Mouse (Mus musculus) erythroblast, adult 5-6 weeks (primary cell): Measurements from ENCODE around the gene Rap1a. TPM values are rescaled to one million over a fixed set of nuclear protein-coding genes. Genes with fewer than 3 reads are reported as not detected.

Source experiments
- ATAC-seq: replicated peaks from 2 replicates; pipeline ENCODE4 v1.8.0; 2016; ENCODE audit warnings: moderate number of reproducible peaks, mild to moderate bottlenecking, moderate TSS enrichment, inconsistent platforms; ENCODE audit not compliant: poor library complexity, low FRiP score, severe bottlenecking
- total RNA-seq, 2 experiments: library from RNA; stranded (forward) in 1 of 2; stranded (reverse) in 1 of 2; fragments of 150-400 nt in 1 of 2; fragments of 200-764, 138-1000 nt in 1 of 2; gene quantifications; 2 replicates each; pipeline versions ENCODE4 v1.2.3 to v1.2.4; 2015 to 2017; ENCODE audit warnings: low replicate concordance in 2 of 2

Gene Rap1a
- total RNA-seq (2015; ENCODE audit: low replicate concordance) (67.7 and 77.8 TPM in 2 replicates), total RNA-seq (2017; ENCODE audit: low replicate concordance) (99.3 and 137 TPM in 2 replicates)

DNA sequence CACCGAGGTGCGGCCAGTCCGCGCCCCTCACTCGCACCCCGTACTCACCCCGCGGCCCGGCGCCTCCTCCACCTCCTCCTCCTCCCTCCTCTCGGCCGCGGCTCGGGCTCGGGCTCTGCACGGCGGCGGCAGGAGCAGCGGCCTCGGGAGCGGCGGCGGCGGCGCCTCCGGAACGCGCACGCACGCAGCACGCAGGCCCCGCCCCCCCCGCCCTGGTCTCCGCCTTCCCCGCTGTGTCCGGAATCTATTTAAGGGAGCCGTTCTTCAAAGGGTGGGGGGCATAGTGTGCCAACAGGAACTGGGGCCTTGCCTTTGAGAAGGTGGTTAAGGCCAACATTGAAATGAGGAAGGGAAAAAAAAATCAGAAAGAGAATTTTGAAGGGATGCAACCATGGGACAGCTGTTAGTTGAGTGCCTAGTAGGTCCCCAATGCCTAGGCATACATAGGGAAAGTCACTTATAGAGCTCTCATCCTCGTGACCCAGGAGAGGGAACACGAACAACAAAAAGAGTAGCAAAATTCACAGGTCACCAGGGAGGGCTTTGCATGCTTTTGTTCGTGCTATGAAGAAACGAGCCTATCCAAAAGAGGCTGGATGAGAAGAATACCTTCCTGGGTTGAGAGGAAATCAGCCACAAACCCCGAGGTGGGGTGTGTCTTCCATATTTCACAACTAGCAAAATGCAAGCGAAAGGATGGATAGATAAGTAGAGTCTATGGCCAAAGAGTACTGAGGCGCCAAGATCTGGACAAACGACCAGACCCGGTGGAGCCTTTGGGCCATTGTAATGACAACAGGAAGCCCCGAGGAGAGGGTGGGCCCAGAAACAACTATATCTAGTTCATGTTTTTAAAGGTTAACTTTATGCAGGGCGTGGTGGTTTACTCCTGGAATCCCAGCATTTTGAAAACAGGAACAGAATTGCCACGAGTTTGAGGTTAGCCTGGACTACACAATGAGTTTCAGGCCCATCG lies at the start of gene Rap1a:
Rap1a (minus strand) TSS at position 146 of the 976 bp plus-strand sequence.
- peak; percentile 71 for ATAC-seq

DNA sequence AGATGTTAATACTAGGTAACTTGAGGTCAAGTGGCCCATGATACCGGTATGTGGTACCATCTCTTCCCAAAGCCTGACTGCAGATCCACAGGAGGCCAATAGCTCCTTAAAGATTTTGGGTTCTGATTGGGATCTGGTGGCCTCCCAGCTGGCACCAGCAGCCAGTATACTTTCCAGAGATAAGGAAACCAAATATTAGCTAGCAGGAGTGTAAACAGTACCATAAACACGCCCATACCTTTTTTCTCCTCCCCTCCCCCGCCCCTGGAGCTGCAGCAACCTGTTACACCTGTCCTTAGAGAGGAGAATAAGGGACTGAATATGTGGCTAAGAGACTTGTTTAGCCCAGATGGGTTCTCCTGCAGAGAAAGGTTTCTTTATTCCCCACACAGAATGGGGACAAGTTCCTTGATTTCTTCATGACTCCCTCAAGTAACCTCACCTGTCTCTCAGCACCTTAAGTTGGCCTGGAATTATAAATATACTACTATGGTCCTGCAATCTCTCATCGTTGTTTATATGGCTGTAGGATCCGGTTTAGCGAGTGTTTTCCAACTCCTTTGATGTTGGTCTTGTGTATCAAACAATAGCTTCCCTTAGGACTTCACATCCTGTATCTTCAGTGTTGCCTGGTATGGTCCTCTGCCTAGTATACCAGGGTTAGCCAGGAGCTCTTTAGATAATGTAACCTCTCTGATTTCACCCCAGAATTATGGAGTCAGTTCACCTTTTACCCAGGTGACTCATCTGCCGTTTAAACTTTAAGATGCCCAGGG lies 45.3 kb upstream of the Rap1a start:
- ATAC-seq = no peak

DNA sequence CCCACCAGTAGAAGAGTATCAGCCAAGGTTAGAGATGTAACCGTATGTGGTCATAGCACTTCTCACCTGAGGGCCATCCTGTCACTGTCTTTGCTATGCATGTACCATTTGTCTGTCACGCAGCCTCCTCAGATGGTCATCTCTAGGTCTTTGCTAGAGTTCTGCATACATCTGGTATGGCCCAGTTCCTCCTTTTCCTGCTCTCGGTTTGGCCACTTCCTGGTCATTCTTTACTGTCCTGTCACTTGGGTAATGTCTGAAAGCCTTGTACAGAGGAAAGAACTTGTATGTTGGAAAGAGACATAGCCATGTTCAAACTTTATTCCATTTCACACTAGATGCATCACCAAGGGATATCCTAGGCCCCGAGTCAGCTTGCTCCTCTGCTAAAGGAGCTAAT lies 38.7 kb upstream of the Rap1a start:
- ATAC-seq = no peak

DNA sequence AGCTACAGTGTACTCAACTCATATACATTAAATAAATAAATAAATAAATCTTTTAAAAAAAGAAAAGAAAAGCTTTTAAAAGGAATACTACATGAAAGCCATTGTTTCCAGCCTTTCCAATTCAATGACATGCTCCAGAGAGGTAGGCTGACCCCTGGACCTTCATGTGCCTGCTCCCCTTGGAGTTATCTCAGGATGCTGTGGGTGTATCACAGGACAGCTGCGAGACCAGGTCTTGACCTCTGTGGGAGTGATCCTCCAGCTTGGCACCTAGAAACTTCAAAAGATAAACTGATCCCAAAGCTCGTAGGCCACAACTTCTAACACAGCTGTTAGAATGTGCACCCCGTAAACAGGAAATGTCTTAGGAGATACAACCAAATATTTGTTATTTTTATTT lies 37.5 kb upstream of the Rap1a start:
- no peak for ATAC-seq

DNA sequence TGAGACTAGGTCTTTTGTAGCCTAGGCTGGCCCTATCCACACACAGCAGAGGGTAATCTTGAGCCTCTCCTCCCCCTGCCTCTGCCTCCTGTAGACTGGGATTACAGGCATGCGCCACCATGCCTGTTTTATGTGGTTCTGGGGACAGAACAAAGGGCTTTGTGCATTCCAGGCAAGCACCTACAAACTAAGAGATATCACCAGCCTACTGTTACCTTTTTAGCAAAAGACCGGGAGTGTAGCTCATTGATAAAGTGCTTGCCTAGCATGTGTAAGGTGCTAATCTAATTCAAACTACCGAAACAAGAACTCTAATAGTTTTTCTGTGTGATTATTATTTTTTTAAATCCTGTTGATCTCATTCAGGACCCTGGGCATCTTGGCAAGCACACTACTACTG lies 35.7 kb upstream of the Rap1a start:
- ATAC-seq = no peak

GRCm38 (mm10) chr3:105835875-105836274 lies 34.7 kb upstream of the Rap1a start:
- no peak; the same call in 1 of the 2 replicates for ATAC-seq

GRCm38 (mm10) chr3:105831584-105831983 lies 30.4 kb upstream of the Rap1a start:
- ATAC-seq = no peak

DNA sequence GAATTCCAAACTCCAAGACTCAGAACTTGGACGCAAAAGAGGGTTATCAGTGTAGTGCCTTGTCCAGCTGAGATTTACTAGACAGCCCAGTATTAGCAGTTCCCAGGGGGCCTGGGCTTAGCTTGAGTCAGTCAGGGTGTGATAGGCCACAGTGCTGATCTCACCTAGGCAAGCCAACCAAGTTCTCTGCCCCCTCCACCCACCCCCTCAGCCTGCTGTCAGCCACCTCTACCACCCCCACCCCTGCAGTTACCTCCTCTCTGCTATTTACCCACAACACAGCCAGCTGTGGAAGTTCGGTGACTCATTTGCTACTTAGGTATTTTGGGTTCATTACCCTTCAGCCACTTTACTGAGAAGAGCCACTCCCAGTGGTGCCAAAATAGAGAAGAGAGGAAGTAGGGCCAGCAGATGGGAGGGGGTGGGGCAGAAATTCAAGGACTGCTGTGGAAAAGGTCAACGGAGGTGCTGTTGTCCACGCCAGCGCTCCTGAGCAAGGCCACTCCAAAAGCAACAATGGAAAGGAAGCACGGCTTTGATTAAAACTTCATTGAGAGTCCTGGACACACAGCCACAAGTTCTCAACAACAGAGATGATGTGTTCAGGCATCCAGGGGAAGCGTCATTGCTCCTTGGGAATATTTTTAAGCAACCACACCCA lies 24.5 kb upstream of the Rap1a start:
- no peak for ATAC-seq

DNA sequence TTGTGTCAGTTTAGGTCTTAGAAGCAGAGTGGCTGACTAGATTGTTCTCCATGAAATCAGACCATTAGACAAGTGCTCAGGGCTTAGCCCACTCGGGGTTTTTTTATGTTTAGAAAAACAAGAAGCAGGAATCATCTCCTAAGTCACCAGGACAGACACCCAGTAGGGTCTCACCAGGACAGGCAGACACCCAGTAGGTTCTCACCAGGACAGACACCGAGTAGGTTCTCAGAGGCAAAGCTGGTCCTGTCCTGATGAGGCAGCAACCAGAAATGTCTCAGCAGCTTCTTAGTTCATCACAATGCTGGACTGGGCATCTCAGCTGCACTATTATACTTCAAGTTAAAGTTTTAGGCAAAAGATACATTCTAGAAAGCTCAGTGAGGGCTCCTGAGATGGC lies 23.6 kb upstream of the Rap1a start:
- no peak for ATAC-seq

- ATAC-seq = no peak
Measured at GRCm38 (mm10) chr3:105824103-105824502, 23.0 kb upstream of the Rap1a start.

- no peak for ATAC-seq
Measured at GRCm38 (mm10) chr3:105823609-105824008, 22.5 kb upstream of the Rap1a start.

- no peak for ATAC-seq
Measured at GRCm38 (mm10) chr3:105821504-105821903, 20.4 kb upstream of the Rap1a start.

GRCm38 (mm10) chr3:105820272-105820671 lies 19.1 kb upstream of the Rap1a start:
- no peak for ATAC-seq

- no peak for ATAC-seq
Measured at GRCm38 (mm10) chr3:105818130-105819004, 17.2 kb upstream of the Rap1a start.

DNA sequence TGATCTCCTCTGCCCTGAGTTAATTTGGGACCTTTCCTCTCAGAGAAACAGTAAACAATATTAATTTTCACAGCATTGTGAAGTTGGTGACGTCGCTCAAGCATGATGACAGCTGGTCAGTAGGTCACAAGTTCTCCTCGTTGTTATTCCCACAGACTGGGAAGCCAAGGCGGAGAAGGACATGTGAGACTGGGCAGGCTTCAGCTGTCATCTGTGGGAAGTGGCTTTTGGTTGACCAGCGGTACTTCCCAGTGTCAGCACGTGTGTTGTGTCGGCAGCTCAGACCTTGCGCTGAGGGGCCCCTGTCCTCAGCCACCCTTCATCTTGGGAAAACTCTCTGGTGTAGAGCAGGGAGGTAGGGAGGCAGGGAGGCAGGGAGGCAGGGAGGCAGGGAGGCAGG lies 15.0 kb upstream of the Rap1a start:
- no peak for ATAC-seq

DNA sequence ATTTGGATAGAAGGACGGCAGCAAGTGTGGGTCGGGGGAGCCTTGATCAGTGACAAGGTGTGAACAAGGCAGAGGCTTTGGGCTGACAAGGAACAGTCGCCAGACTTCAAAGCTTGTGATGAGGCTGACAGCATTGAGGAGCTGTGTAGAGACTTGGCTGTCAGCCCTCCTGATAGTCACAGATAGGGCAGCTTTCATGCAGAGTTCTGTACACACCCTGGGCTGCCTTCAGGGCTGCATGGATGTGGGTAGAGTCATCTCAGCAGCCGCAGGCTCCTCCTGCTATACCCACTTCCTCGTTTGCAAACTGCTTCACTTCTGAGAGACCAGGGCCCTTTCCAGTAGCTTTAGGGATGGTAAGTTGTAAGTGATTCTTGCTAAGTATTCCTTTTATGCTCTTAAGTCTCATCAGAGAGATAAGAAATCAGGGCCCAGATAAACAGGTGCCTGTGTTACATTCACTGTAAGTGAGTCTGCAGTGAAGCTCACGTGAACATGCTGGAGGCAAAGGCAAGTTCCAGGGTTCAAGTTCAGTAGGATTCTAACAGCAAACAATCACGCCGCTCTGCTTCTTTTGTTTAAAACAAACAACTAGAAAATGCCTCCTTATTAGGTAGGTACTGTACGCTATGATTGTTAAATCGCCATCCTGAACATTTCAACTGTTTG lies 14.2 kb upstream of the Rap1a start:
- ATAC-seq = peak; percentile 91

GRCm38 (mm10) chr3:105811146-105811545 lies 10.0 kb upstream of the Rap1a start:
- ATAC-seq = no peak

GRCm38 (mm10) chr3:105808179-105809037 lies 7.3 kb upstream of the Rap1a start:
- ATAC-seq = peak; percentile 95
